Mouse (Mus musculus): ENCODE data around the gene Hist1h3d. TPM values are rescaled to one million over a fixed set of nuclear protein-coding genes. Genes with fewer than 3 reads are reported as not detected.
"Not testable (repeated sequence)": the region's sequence is repeated elsewhere in the genome, so short reads cannot be mapped to it uniquely, and the experiment has no call there.

The Hist1h3d gene
- polyA plus RNA-seq, 1 experiment from 2014 or later = 2.3 TPM

DNA sequence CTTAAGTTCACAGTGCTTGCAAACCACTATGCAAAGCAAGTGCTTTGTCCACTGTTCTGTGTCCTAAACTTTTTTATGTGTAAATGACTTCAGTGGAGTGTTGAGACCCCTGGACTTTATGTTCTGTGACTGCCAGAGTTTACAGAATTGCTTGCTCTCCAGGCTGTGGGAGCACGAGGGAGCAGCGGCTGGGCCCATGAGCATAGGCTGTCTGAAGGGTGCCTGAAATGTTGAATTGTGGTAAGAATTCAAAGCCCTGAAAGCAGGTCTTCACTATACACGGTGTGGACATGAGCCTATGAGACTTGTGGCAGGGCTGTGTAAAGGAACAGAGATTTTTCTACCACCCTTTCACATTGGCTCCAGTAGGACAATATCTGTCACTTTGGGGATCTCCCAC, 36.1 kb downstream of the Hist1h3d start:
- H3K9ac ChIP-seq (ENCODE audit: low read depth, low read length) = no peak overlapping the region
- WGBS = 92% methylated on average over 3 of the region's 3 CpGs
- H3K4me3 ChIP-seq (ENCODE audit: low read depth, low read length) = no peak overlapping the region
- no peaks in the 10 kb centered on the region for H3K9me3 ChIP-seq (ENCODE audit: control insufficient read depth)
- no peak for ATAC-seq
- no peak overlapping the region for H3K4me2 ChIP-seq (replicated peaks; ENCODE audit: low read depth)
- no peak overlapping the region for H3K27ac ChIP-seq (ENCODE audit: low read depth, low read length)
- no peak for TF ChIP-seq CTCF (IDR thresholded peaks at IDR 0.05; ENCODE audit: low read depth)
- no peaks in the 10 kb centered on the region for H3K4me1 ChIP-seq (replicated peaks; ENCODE audit: control insufficient read depth, insufficient read depth, low read length)
- H3K27me3 ChIP-seq (replicated peaks; ENCODE audit: control insufficient read depth, insufficient read depth, low read length) = no peaks in the 10 kb centered on the region
- no peaks in the 10 kb centered on the region for H3K36me3 ChIP-seq (ENCODE audit: control insufficient read depth, insufficient read depth)

DNA sequence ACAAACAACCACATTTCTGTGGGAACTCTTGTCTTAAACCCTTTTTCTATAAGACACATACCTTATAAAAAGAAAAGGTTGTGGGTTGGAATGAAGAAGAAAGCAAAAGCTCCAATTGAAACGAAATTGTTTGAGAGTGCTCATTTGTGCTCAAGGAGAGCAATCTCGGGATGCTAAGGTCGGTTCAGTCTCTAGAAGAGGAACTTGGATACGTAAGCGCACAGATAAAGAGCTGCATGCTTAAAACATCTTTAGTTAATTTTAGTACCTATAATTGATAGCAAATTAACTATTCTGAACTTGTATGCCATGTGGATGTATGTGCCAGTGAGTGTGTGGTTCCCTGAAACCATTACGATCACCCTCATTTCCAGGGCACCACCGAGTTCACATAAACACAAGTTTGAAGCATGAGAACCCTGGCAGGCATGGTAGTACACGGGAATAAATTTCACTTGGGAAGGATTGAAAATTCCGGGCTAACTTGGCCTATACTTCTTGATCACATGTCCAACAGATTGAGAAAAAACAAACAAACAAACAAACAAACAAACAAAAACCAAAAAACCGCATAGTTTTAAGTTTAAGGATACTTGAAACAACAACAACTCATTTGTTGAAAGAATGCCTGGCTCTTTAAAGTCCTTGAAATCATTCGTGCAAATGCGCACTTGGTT, 44.6 kb downstream of the Hist1h3d start:
- peak overlapping the region; percentile 55; the same call in 1 of the 2 replicates for H3K9ac ChIP-seq (ENCODE audit: low read depth, low read length)
- TF ChIP-seq CTCF (IDR thresholded peaks at IDR 0.05; ENCODE audit: low read depth) = no peak
- no peaks in the 10 kb centered on the region for H3K9me3 ChIP-seq (ENCODE audit: control insufficient read depth)
- H3K4me3 ChIP-seq (ENCODE audit: low read depth, low read length) = peak overlapping the region; percentile 69
- 0 out of 2 replicates have a peak, but pooled peaks cover 3% of the 10 kb centered on the region for H3K4me1 ChIP-seq (replicated peaks; ENCODE audit: control insufficient read depth, insufficient read depth, low read length)
- H3K36me3 ChIP-seq (ENCODE audit: control insufficient read depth, insufficient read depth) = no peaks in the 10 kb centered on the region
- H3K4me2 ChIP-seq (replicated peaks; ENCODE audit: low read depth) = peak overlapping the region; percentile 95
- no peaks in the 10 kb centered on the region for H3K27me3 ChIP-seq (replicated peaks; ENCODE audit: control insufficient read depth, insufficient read depth, low read length)
- H3K27ac ChIP-seq (ENCODE audit: low read depth, low read length) = peak overlapping the region; percentile 96
- 48% methylated on average over 12 of the region's 12 CpGs for WGBS
- ATAC-seq = no peak

- Histone ChIP-seq H3K4me3 (ENCODE audit: low read depth, low read length) (peak within 1 kb of the TSS; percentile 69), H3K27me3 (replicated peaks; ENCODE audit: control insufficient read depth, insufficient read depth, low read length) (no peaks in the 10 kb centered on the region), H3K36me3 (ENCODE audit: control insufficient read depth, insufficient read depth) (no peaks in the 10 kb centered on the region), H3K4me1 (replicated peaks; ENCODE audit: control insufficient read depth, insufficient read depth, low read length) (0 out of 2 replicates have a peak, but pooled peaks cover 3% of the 10 kb centered on the region), H3K9ac (ENCODE audit: low read depth, low read length) (peak within 1 kb of the TSS; percentile 93), H3K4me2 (replicated peaks; ENCODE audit: low read depth) (peak within 1 kb of the TSS; percentile 95), H3K9me3 (ENCODE audit: control insufficient read depth) (no peaks in the 10 kb centered on the region), H3K27ac (ENCODE audit: low read depth, low read length) (peak within 1 kb of the TSS; percentile 96)
- WGBS = under 1% methylated on average over 27 of the region's 27 CpGs
- peak; percentile 77 for ATAC-seq
- TF ChIP-seq CTCF (IDR thresholded peaks at IDR 0.05; ENCODE audit: low read depth) = no peak
Measured at GRCm38 (mm10) chr13:23620733-23621531, 45.4 kb downstream of the Hist1h3d start, which contains the start of gene Hist1h2be. Gene Hist1h2be, minus strand, starts transcription at chr13:23621124.

DNA sequence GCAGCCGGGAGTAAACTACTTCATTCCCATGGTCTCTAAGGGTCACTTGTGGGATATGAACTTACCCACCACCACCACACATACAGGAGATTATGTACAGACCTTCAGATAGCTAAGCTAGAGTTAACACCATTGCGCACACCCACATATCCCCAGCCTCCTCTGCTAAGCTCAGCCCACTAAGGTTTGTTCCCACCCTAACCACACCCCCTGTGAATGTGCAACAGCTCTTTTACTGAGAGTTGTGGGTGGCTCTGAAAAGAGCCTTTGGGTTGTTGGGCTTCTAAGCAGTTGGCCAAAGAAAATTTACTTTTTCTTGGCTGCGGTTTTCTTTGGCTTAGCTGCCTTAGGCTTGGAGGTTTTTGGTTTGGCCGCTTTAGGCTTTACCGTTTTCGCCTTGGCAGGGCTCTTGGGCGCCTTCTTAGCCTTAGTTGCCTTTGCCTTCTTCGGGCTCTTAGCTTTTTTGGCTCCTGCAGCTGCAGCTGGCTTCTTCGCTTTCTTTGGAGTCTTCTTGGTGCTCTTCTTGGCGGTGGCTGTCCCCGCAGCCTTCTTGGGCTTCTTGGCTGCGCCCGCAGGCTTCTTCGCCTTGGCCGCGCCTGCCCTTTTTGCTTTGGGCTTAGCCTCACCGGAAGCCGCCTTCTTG, 46.1 kb downstream of the Hist1h3d start:
- H3K27ac ChIP-seq (ENCODE audit: low read depth, low read length) = peak overlapping the region; percentile 96
- peak overlapping the region; percentile 69 for H3K4me3 ChIP-seq (ENCODE audit: low read depth, low read length)
- 0% methylated on average over 18 of the region's 18 CpGs for WGBS
- ATAC-seq = peak; percentile 83
- no peaks in the 10 kb centered on the region for H3K36me3 ChIP-seq (ENCODE audit: control insufficient read depth, insufficient read depth)
- H3K4me2 ChIP-seq (replicated peaks; ENCODE audit: low read depth) = peak overlapping the region; percentile 95
- no peaks in the 10 kb centered on the region for H3K27me3 ChIP-seq (replicated peaks; ENCODE audit: control insufficient read depth, insufficient read depth, low read length)
- peak overlapping the region; percentile 93 for H3K9ac ChIP-seq (ENCODE audit: low read depth, low read length)
- no peaks in the 10 kb centered on the region for H3K9me3 ChIP-seq (ENCODE audit: control insufficient read depth)
- H3K4me1 ChIP-seq (replicated peaks; ENCODE audit: control insufficient read depth, insufficient read depth, low read length) = 0 out of 2 replicates have a peak, but pooled peaks cover 3% of the 10 kb centered on the region
- TF ChIP-seq CTCF (IDR thresholded peaks at IDR 0.05; ENCODE audit: low read depth) = no peak

GRCm38 (mm10) chr13:23622175-23622671, 46.7 kb downstream of the Hist1h3d start, which contains the start of gene Hist1h1e:
Gene Hist1h1e, minus strand, starts transcription at chr13:23622558.
- Histone ChIP-seq H3K4me3 (ENCODE audit: low read depth, low read length) (peak within 1 kb of the TSS; percentile 69), H3K27ac (ENCODE audit: low read depth, low read length) (peak within 1 kb of the TSS; percentile 96), H3K4me2 (replicated peaks; ENCODE audit: low read depth) (peak within 1 kb of the TSS; percentile 95), H3K9ac (ENCODE audit: low read depth, low read length) (peak within 1 kb of the TSS; percentile 93)
- peak; percentile 89 for ATAC-seq
- under 1% methylated on average over 53 of the region's 53 CpGs for WGBS
- not testable (repeated sequence) for H3K27me3 ChIP-seq (replicated peaks; ENCODE audit: control insufficient read depth, insufficient read depth, low read length); H3K36me3 ChIP-seq (ENCODE audit: control insufficient read depth, insufficient read depth); H3K9me3 ChIP-seq (ENCODE audit: control insufficient read depth); H3K4me1 ChIP-seq (replicated peaks; ENCODE audit: control insufficient read depth, insufficient read depth, low read length)
